In the genomic region with DNA sequence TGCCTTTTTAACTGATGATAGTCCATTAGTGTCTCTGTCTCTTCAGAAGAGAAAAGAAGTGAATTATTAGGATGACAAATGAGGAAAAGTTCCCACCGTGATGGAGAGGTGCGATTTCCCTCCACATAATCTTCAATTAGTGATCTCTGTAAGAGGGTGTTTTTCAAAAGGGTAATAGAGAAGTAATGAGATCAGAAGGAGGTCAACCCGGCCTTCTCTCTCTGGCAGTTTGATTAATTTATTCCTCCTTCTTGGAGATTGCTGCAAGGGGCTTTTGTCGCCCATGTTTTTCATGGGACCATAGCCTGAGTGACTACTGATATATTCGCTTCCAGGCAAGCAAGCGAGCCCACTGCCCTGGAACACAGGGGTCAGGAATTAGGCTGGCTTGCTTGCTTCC, we compare ENCODE assay signal across 26 mouse cellular contexts.
"Had no signal": no experiment of that assay in that cellular context is flagged by ENCODE, and none has a peak within 500 bp of the region (broad histone marks: within the 10 kb centered on the region; RNA-seq: fewer than 3 reads in every experiment).

No protein-coding gene starts in this region.

- H3K9ac ChIP-seq: heart, embryonic 13.5 days; heart, embryonic 15.5 days; hindbrain, embryonic 13.5 days; hindbrain, embryonic 15.5 days; kidney, embryonic 15.5 days; limb, embryonic 13.5 days; limb, embryonic 15.5 days; liver, embryonic 13.5 days had no signal

- H3K27ac ChIP-seq: heart, adult 2 months; heart, embryonic 13.5 days; heart, embryonic 15.5 days; hindbrain, embryonic 13.5 days; hindbrain, embryonic 15.5 days; hindbrain, postnatal 0 days; kidney, embryonic 15.5 days; kidney, postnatal 0 days; limb, embryonic 13.5 days; limb, embryonic 15.5 days; liver, embryonic 13.5 days had no signal

- H3K36me3 ChIP-seq: heart, embryonic 13.5 days; heart, embryonic 15.5 days; hindbrain, embryonic 13.5 days; hindbrain, embryonic 15.5 days; kidney, embryonic 15.5 days; limb, embryonic 13.5 days; limb, embryonic 15.5 days; liver, embryonic 13.5 days had no signal

- H3K9me3 ChIP-seq: heart, embryonic 13.5 days; heart, embryonic 15.5 days; hindbrain, embryonic 13.5 days; hindbrain, embryonic 15.5 days; kidney, embryonic 15.5 days; limb, embryonic 13.5 days; limb, embryonic 15.5 days; liver, embryonic 13.5 days had no signal

- H3K4me1 ChIP-seq: hindbrain, embryonic 15.5 days; liver, embryonic 13.5 days had no signal

- DNase-seq: gastrocnemius, postnatal 14 days; gastrocnemius, postnatal 36 days; heart, adult 11 months; heart, adult 2 months; heart, postnatal 14 days; heart, postnatal 36 days; kidney, adult 11 months; kidney, adult 2 months; kidney, adult 9 months; kidney, postnatal 14 days; kidney, postnatal 36 days; layer of hippocampus, adult 9-11 months; layer of hippocampus, postnatal 36 days; left cerebral cortex, postnatal 4 days; liver, embryonic 13.5 days had no signal

- H3K4me2 ChIP-seq: heart, embryonic 11.5 days; heart, embryonic 13.5 days; heart, embryonic 15.5 days; hindbrain, embryonic 13.5 days; hindbrain, embryonic 15.5 days; kidney, embryonic 15.5 days; limb, embryonic 13.5 days; limb, embryonic 15.5 days; liver, embryonic 13.5 days had no signal

- ATAC-seq: hindbrain, postnatal 0 days; intestine, embryonic 16.5 days had no signal

- H3K27me3 ChIP-seq: heart, embryonic 15.5 days; hindbrain, embryonic 13.5 days; hindbrain, embryonic 15.5 days; kidney, embryonic 15.5 days; liver, embryonic 13.5 days had no signal

- H3K4me3 ChIP-seq: heart, adult 2 months; heart, embryonic 13.5 days; heart, embryonic 15.5 days; hindbrain, embryonic 13.5 days; hindbrain, embryonic 15.5 days; kidney, embryonic 15.5 days; limb, embryonic 13.5 days; limb, embryonic 15.5 days; liver, embryonic 13.5 days had no signal
